Mouse (Mus musculus) CD4-positive, CD25-positive, alpha-beta regulatory T cell, adult 2 months (primary cell): ENCODE results near the gene Slc24a4.

Experiments used
- DNase-seq: peaks from one replicate; pipeline ENCODE4 v3.0.0-alpha.2; 2012; ENCODE audit warnings: low read depth, low spot score

Gene Slc24a4

GRCm38 (mm10) chr12:102128081-102128790 lies at the start of gene Slc24a4:
Slc24a4 (plus strand) TSS chr12:102128733.
- DNase-seq, result no peak

DNA sequence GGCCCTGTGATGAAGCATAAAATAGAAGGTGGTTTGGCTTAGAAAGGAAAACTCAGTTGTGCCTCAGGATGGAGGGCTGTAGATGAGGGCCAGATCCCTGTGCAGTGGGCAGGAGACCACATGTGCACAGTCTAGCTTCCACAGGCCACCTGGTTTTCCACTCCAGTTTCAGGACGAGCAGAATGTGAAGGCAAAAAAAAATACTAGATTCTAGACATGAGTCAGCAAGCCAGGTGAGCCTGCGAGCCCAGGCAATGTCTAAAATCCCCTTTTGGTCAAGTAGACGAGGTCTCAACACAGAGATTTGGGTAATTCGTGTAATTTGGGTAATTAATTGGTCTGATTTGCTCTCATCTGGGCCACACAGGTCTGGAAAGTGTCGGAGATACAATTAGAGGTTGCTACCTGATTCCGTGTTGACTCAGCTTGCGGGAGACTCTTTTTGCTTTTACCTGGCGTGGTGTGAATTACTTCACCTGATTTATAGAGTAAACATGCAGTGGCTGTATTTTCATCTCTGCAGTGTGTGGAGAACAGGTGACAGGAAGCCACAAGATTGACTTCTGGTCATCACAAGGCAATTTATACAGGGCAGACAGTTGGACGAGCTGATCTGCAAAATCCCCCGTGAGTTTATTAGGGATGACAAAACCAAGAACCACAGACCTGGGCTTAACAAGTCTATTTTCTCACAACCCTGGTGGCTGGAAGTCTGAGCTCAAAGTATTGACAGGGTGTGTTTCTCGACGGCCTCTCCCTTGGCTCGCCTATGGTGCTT lies 45.7 kb upstream of the Slc24a4 start:
- no peak for DNase-seq

- DNase-seq, result no peak
Measured at GRCm38 (mm10) chr12:102090535-102090934, 38.0 kb upstream of the Slc24a4 start.

- DNase-seq, result no peak
Measured at GRCm38 (mm10) chr12:102092342-102093094, 36.0 kb upstream of the Slc24a4 start.

- no peak for DNase-seq
Measured at GRCm38 (mm10) chr12:102105990-102106389, 22.5 kb upstream of the Slc24a4 start.

DNA sequence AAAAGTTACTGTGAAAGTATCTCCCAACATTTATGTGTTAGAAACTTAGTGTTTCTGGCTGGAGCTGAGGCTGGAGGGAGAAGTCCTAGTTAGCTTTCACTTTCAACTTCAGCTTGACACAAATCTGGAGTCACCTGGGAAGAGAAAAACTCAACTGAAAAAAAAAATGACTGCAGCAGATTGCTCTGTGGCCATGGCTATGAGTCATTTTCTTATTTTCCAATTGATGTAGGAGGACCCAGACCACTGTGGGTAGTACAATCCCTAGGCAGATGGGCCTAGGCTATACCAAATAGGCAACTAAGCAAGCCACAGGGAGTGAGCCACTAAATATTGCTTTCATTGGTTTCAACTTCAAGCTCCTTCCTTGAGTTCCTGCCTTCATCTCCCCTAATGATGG lies 19.7 kb upstream of the Slc24a4 start:
- DNase-seq, result no peak

DNA sequence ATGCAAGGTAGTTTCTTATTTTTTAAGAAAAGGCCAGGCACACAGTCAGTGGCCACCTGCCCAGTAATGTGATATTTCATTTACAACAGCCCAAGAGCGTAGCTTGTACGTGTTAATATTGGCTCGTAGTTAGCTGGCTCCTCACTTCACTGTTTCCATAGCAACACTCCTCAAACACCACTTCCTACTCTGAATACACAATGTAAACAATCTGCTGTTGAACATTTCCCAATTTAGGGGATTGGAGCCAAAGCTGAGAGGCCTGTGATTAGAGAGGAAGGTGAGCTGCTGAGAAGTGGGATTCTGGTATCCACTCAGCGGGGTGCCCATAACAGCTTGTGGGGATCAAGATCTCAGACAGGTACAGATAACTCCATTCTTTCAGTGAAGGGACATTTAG lies 16.0 kb upstream of the Slc24a4 start:
- DNase-seq, result no peak

DNA sequence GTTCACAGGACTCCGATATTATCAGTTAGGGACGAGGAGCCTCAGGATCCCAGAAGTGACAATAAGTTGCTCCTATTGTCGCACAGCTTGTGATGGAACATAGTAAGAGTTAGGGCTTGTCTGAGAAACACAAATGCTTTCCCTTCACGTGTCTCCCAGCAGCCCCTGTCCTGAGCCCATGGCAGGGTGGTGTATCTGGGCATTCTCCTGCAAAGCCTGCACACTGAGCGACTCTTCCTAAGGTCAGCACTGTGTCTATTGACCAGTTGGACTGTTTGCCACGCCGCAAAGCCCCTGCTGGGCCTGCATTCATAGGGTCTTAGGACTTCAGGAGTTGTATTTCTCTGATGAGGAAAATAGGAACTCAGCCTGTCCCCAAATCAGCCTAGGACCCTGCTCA lies 15.6 kb upstream of the Slc24a4 start:
- no peak for DNase-seq

DNA sequence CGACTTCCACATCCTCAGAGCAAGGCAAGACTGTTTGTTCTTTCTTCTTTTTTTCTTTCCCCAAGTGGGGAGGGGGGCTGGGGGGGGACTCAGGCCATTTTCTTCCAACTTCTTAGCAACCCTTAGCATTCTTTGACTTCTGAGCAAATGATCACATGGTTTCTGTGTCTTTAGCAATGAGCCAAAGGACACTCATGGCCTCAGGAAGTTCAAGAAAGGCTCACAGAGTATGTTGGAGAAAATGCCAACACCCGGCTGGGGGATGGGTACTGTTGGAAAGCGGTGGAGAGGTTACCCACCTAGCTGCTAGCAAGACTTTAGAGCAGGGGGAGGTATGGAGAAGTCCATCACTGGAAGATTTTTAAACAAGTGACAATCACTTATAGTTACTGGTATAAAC lies 15.1 kb upstream of the Slc24a4 start:
- no peak for DNase-seq

DNA sequence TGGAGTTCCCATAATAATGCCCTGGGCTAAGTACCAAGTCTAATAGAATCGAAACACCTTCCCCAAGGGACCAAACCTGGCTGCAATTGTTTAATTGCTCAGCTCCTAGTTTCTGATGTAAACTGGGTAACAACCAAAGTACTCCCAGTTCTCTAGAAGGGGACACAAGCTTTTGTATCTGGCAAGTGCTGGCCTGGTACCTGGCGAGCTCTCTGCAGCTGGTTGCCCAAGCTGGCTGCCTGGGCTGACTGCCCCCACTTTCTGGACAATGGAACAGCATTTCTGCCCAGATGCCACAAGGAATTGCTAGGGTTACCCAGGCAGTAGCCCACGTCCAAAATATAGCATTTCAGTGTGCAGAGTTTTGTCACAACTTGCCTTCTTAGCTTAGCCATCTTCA lies 12.0 kb upstream of the Slc24a4 start:
- DNase-seq, result no peak

DNA sequence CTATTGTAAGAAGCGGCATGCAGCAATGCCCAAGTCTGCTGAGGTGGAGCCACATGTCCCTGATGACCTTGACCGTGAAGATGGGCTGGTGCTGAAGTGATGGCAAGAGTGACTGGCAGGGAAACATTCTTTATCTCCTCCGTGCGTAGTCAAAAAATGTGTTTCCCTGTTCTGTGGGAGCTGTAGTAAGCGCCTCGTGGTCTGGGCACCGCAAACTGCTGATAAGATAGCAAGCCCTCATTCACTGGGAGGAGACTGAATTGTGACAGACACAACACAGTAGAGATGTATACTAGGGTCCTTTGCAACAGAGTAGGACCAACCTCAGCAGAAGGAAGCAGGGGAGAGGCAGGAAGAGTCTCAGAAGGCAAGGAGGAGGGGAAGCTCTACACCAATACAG lies 10.5 kb upstream of the Slc24a4 start:
- no peak for DNase-seq

DNA sequence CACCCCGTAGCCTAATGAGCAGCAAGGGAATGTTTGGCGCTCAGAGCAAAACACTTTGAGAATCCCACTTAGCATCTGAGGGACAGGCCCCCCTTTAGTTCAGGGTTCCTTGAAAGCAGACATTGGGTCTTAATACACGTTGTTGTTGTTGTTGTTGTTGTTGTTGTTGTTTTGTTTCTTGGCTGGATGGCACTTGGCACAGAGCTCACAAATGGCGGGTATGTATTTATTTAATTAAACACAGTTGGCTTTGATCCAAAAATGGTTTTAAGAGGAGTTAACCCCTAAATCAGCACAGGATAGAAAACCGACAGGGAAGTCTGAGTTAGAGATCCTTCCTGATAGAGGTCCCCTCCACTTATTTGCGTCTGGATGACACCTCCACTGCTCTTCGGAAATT lies 932 bp upstream of the Slc24a4 start:
- DNase-seq, result no peak

GRCm38 (mm10) chr12:102128791-102129507 lies 416 bp downstream of the Slc24a4 start:
- no peak for DNase-seq

DNA sequence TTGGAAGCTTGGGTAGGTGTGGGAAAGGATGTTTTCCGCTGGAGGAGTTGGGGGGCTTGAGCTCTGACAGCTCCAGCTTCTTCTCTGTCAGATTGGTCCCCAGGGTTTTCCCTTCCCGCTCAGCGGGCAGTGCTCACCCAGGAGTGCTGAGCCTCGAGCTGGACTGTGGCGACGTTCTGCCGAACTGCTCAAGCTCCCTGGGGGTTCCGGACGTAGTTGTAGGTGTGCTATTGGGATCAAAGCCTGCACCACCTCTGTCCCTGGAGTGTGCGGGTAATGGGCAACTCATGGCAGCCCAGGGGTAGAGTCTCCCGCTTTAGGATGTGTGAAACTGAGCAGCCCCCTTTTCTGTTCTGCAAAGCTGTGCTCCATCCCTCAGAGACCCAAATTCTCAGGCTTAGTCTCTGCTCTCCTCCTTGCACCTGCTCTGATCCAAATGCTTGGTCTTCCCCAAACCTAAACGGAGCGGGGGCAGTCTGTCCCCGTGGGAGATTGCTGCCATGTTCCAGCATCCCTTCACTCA lies 1.0 kb downstream of the Slc24a4 start:
- no peak for DNase-seq

DNA sequence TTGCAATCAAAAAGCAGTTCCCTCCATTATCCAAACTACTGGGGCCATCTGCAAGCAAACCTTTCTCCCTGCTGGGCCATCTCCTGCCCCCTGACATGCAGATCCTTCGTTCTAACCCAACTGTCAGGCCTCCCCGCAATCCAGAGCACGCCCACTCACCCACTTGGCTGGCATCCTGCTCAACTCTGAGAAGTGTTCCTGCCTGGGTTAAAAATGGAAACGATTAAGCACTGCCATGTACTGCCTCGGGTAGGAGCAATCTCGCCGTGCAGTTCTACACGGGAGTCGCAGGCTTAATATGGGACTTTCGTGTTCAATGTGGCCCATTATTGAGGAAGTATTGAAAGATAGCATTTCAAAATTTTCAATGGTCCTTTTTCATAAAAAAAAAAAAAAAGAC lies 11.2 kb downstream of the Slc24a4 start:
- DNase-seq, result no peak

DNA sequence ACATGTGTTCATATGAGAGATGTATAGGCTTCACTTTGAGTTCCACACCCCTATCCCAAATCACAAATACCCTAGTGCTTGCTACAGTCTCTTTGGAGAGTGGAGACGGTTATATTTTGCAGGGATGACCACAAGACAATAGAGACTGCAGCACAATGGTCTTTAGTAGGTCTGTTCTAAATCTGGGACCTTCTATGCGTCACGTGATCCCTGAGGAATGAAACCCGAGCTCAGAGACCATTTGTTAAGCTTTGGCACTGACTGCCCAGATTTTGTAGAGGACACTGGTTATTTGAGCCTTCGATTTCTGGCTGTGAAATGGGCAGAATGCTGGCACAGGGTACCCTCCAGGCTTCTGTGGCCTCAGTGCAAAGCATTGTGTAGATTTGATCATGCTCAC lies 12.8 kb downstream of the Slc24a4 start:
- DNase-seq, result no peak

DNA sequence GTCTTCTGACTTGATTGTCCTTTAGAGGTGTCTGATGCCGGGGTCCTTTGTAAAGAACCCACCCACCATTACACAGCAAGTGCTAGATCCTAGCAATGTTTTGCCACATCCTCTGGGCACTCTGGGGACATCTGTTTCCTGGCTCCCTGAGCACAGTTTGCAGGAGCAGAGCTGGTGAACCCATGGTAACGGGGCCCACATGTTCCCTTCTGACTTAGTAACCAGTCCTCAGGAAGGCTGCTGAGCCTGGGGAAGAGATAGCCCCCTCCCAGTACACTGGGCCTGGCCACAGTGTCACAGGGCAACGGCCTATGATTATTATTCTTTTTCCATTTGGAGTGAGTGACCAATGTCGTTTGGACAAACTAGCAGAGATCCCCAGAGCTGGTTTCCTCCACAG lies 19.1 kb downstream of the Slc24a4 start:
- DNase-seq, result no peak

DNA sequence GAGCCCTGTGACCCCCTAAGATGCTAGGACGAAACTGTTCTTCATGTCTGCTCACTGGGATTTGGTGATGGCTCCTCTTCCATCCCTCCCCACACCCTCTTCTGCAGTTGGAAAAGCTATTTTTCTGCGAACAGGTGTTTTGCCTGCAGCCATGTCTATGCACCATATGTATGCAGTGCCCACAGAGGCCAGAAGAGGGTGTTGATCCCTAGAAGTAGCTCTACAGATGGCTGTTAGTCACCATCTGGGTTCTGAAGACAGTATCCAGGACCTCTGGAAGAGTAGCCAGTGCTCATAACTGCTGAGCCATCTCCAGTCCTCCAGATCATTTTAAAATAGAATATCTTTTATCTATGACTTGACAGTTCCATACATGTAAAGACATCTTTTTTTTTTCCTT lies 20.2 kb downstream of the Slc24a4 start:
- DNase-seq, result peak; percentile 38

GRCm38 (mm10) chr12:102151185-102151584 lies 22.7 kb downstream of the Slc24a4 start:
- no peak for DNase-seq

DNA sequence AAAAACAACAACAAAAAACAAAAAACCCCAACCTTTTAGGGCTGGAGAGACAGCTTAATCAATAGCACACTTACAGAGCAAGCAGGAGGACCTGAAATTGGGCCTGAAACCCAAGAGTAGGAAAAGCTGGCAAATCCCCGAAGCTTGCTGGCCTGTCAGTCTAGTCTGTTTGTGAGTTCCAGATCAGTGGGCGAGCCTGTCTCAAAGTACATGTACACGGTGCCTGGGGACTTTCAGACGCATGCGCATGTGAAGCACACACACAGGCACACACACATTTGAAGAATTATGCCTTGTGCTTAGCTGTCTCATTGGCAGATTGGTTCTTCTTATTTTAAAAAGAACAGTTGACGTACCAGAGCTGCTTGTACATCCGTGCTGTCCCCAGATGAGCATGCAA lies 25.3 kb downstream of the Slc24a4 start:
- DNase-seq, result no peak

- no peak for DNase-seq
Measured at GRCm38 (mm10) chr12:102154815-102155214, 26.3 kb downstream of the Slc24a4 start.

DNA sequence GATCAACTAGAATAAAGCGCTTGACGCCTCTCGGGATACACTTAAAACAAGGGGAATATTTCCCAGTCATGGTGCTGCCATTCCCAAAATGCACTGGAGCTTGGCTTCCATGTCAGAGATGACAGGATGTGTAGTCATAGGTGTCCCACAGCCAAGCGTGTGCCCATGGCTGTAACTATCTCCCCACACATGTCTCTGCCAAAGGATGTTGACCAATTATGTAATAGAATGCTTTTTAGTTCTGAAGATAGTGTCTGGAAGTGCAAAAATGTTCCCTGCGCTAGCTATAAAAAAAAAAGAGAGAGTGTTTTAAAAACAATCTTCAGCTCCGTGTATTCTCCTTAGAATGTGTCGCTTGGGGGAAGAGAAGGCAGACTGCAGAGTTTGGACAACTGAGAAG lies 36.1 kb downstream of the Slc24a4 start:
- no peak for DNase-seq
